Mouse (Mus musculus) hindbrain, embryonic 13.5 days (tissue): ENCODE measurements around the gene Sirt3. TPM values are rescaled to one million over a fixed set of nuclear protein-coding genes. Genes with fewer than 3 reads are reported as not detected.

Experiments
- ATAC-seq: fragments of 200-750 bp; cut with Nextera tagmentation; 2 replicates; pipeline ENCODE4 v1.8.0; 2017; ENCODE audit warnings: moderate TSS enrichment; ENCODE audit not compliant: low FRiP score
- H3K27ac ChIP-seq: fragments of 300-500 bp; sonication (generic); 2 replicates; pipeline ENCODE4 v1.5.1; 2015; ENCODE audit warnings: inconsistent platforms, mild to moderate bottlenecking, moderate library complexity
- H3K27me3 ChIP-seq: fragments of 300-500 bp; sonication (generic); 2 replicates; pipeline ENCODE4 v1.6.1; 2015; ENCODE audit warnings: mild to moderate bottlenecking, inconsistent platforms
- H3K36me3 ChIP-seq: fragments of 300-500 bp; sonication (generic); 2 replicates; pipeline ENCODE4 v1.6.1; 2015; ENCODE audit warnings: mild to moderate bottlenecking, inconsistent platforms
- H3K4me1 ChIP-seq: fragments of 300-500 bp; sonication (generic); replicated peaks from 2 replicates; pipeline ENCODE4 v1.6.1; 2015; ENCODE audit warnings: inconsistent platforms
- H3K4me2 ChIP-seq: fragments of 300-500 bp; sonication (generic); 2 replicates; pipeline ENCODE4 v1.6.1; 2015; ENCODE audit warnings: inconsistent platforms, mild to moderate bottlenecking, moderate library complexity
- H3K4me3 ChIP-seq: fragments of 300-500 bp; sonication (generic); 2 replicates; pipeline ENCODE4 v1.5.1; 2015; ENCODE audit warnings: mild to moderate bottlenecking, inconsistent platforms
- H3K9ac ChIP-seq: fragments of 300-500 bp; sonication (generic); 2 replicates; pipeline ENCODE4 v1.6.1; 2015; ENCODE audit warnings: mild to moderate bottlenecking, inconsistent platforms
- H3K9me3 ChIP-seq: fragments of 300-500 bp; sonication (generic); 2 replicates; pipeline ENCODE4 v1.6.1; 2016; ENCODE audit warnings: inconsistent platforms
- WGBS: fragments of 180-500 bp; shearing (Covaris S2); methylation state at CpG from one replicate; pipeline ENCODE4 v1.1.7; 2015; 5-methylcytosine and 5-hydroxymethylcytosine counted together
- polyA plus RNA-seq: library from polyadenylated mRNA; unstranded; fragments of >200 nt; fragmentation: Nextera tagmentation; extraction: Ambion mirVana; gene quantifications from 2 replicates; pipeline ENCODE4 v1.2.1, GENCODE M21; 2015

Gene Sirt3
- polyA plus RNA-seq, 1 experiment from 2014 or later, result 45.3 TPM

DNA sequence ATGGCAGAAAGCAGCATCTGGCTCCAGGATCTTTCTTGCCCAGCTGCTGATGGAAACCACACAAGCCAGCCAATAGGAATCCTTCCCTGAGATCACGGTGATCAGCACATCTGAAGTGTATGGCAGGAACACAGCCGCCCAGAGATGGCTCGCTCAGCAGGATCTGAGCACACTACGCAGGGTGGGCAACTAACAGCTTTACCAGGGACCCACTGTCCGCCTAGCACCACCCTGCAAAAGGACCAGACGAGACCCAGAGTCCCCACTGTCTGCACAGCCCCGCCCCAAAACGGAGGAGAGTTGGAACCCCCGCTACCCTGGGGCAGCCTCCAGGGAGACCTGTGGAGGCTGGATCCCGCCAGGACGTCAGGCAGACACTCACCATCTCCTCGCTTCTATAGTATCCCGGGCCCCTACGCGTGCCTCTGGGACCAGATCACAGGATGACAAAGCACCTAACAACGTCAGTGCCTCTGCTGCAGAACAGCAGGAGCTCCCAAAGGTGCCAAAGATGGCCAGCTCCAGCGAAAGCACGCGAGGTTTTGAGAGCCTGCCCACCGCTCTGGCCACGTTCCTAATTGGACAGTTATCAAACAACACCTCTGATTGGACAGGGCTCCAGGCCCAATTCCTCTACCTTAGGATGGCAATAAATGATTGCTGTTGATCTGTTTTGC is 60.3 kb downstream of the Sirt3 start, which contains the start of gene Zfp941:
Zfp941 (minus strand) TSS at position 526 of the 677 bp plus-strand sequence.
- peaks cover 24% of the 10 kb centered on the region for H3K4me1 ChIP-seq
- H3K27me3 ChIP-seq, result 0 out of 2 replicates have a peak, but pooled peaks cover 2% of the 10 kb centered on the region
- peak within 1 kb of the TSS; percentile 60 for H3K4me2 ChIP-seq
- peak within 1 kb of the TSS; percentile 80 for H3K9ac ChIP-seq
- peak within 1 kb of the TSS; percentile 58 for H3K4me3 ChIP-seq
- no peaks in the 10 kb centered on the region for H3K9me3 ChIP-seq
- WGBS, result under 1% methylated on average over 21 of the region's 21 CpGs
- peak; percentile 93 for ATAC-seq
- H3K27ac ChIP-seq, result peak within 1 kb of the TSS; percentile 93
- H3K36me3 ChIP-seq, result peaks cover 10% of the 10 kb centered on the region

GRCm38 (mm10) chr7:140821305-140821652 is 60.8 kb downstream of the Sirt3 start:
- Histone ChIP-seq H3K9me3 (no peaks in the 10 kb centered on the region), H3K27ac (peak overlapping the region; percentile 93), H3K4me3 (peak overlapping the region; percentile 58), H3K9ac (peak overlapping the region; percentile 80), H3K4me1 (peaks cover 24% of the 10 kb centered on the region), H3K4me2 (peak overlapping the region; percentile 60), H3K27me3 (0 out of 2 replicates have a peak, but pooled peaks cover 2% of the 10 kb centered on the region), H3K36me3 (peaks cover 10% of the 10 kb centered on the region)
- 41% methylated on average over 5 of the region's 5 CpGs for WGBS
- ATAC-seq, result peak; percentile 36; the same call in 1 of the 2 replicates

- WGBS, result 50% methylated on average over 4 of the region's 4 CpGs
- 0 out of 2 replicates have a peak, but pooled peaks cover 2% of the 10 kb centered on the region for H3K27me3 ChIP-seq
- peaks cover 24% of the 10 kb centered on the region for H3K4me1 ChIP-seq
- H3K4me3 ChIP-seq, result no peak overlapping the region
- peaks cover 10% of the 10 kb centered on the region for H3K36me3 ChIP-seq
- no peaks in the 10 kb centered on the region for H3K9me3 ChIP-seq
- peak overlapping the region; percentile 51; the same call in 1 of the 2 replicates for H3K9ac ChIP-seq
- no peak for ATAC-seq
- H3K4me2 ChIP-seq, result peak overlapping the region; percentile 40
- no peak overlapping the region for H3K27ac ChIP-seq
These were observed 61.9 kb downstream of the Sirt3 start for GRCm38 (mm10) chr7:140820173-140820572.

Other genes with a start within 250 kb of the Sirt3 start
- gene Olfr53, start 235.9 kb downstream of the Sirt3 start, polyA plus RNA-seq, result not detected in 2 replicates
- gene Olfr539, start 222.4 kb downstream of the Sirt3 start, polyA plus RNA-seq, result not detected in 2 replicates
- not detected in 2 replicates for gene Olfr45, start 200.4 kb downstream of the Sirt3 start, polyA plus RNA-seq
- gene Olfr541, start 185.0 kb downstream of the Sirt3 start, polyA plus RNA-seq, result not detected in 2 replicates
- not detected in 2 replicates for gene Cyp2e1, start 118.6 kb downstream of the Sirt3 start, polyA plus RNA-seq
- 0.26 and 0.57 TPM in 2 replicates for gene Syce1, start 94.5 kb downstream of the Sirt3 start, polyA plus RNA-seq
- 24.1 and 26.6 TPM in 2 replicates for gene Zfp941, start 60.1 kb downstream of the Sirt3 start, polyA plus RNA-seq
- gene Urah, start 47.3 kb downstream of the Sirt3 start, polyA plus RNA-seq, result not detected in 2 replicates
- gene Scgb1c1, start 36.8 kb downstream of the Sirt3 start, polyA plus RNA-seq, result not detected in 2 replicates
- gene Odf3, start 34.5 kb downstream of the Sirt3 start, polyA plus RNA-seq, result not detected in 2 replicates
- 0.84 TPM in 1 of 2 replicates, not detected in the other for gene Gm45785, start 26.0 kb downstream of the Sirt3 start, polyA plus RNA-seq
- gene Ric8a, start 25.4 kb downstream of the Sirt3 start, polyA plus RNA-seq, result 96.7 and 98.5 TPM in 2 replicates
- gene Bet1l, start 24.7 kb downstream of the Sirt3 start, polyA plus RNA-seq, result 43.3 and 44.0 TPM in 2 replicates
- 278 and 284 TPM in 2 replicates for gene Psmd13, start 341 bp downstream of the Sirt3 start, polyA plus RNA-seq
- 0.69 TPM in 1 of 2 replicates, not detected in the other for gene Cox8b, start 18.1 kb upstream of the Sirt3 start, polyA plus RNA-seq
- 0.09 and 0.12 TPM in 2 replicates for gene Nlrp6, start 38.6 kb upstream of the Sirt3 start, polyA plus RNA-seq
- 8.8 and 10.4 TPM in 2 replicates for gene Pgghg, start 59.1 kb upstream of the Sirt3 start, polyA plus RNA-seq
- gene Ifitm5, start 68.0 kb upstream of the Sirt3 start, polyA plus RNA-seq, result 0.36 and 1.7 TPM in 2 replicates
- not detected in 2 replicates for gene Gm45717, start 73.6 kb upstream of the Sirt3 start, polyA plus RNA-seq
- 211 and 226 TPM in 2 replicates for gene Ifitm2, start 73.7 kb upstream of the Sirt3 start, polyA plus RNA-seq
- 13.4 and 13.6 TPM in 2 replicates for gene Ifitm1, start 84.9 kb upstream of the Sirt3 start, polyA plus RNA-seq
- gene Ifitm3, start 128.5 kb upstream of the Sirt3 start, polyA plus RNA-seq, result 29.0 and 29.1 TPM in 2 replicates
- gene Ifitm6, start 135.6 kb upstream of the Sirt3 start, polyA plus RNA-seq, result 0.53 TPM in 2 replicates
- not detected in 2 replicates for gene Gm17387, start 146.8 kb upstream of the Sirt3 start, polyA plus RNA-seq
- gene B4galnt4, start 178.8 kb upstream of the Sirt3 start, polyA plus RNA-seq, result 44.8 and 47.2 TPM in 2 replicates
- gene Pkp3, start 195.9 kb upstream of the Sirt3 start, polyA plus RNA-seq, result 0.27 and 0.32 TPM in 2 replicates
- 1.7 and 2.9 TPM in 2 replicates for gene Sigirr, start 218.3 kb upstream of the Sirt3 start, polyA plus RNA-seq
- gene Ano9, start 235.5 kb upstream of the Sirt3 start, polyA plus RNA-seq, result 0.09 TPM in 1 of 2 replicates, not detected in the other
- gene Ptdss2, start 240.1 kb upstream of the Sirt3 start, polyA plus RNA-seq, result 79.8 and 83.6 TPM in 2 replicates